Mouse (Mus musculus) lung, embryonic 14.5 days (tissue): Measurements from ENCODE around the gene Cdkl5. TPM values are rescaled to one million over a fixed set of nuclear protein-coding genes. Genes with fewer than 3 reads are reported as not detected.

ENCODE experiments used
- ATAC-seq: fragments of 200-750 bp; cut with Nextera tagmentation; 2 replicates; pipeline ENCODE4 v1.8.0; 2017; ENCODE audit warnings: mild to moderate bottlenecking, moderate TSS enrichment, moderate library complexity; ENCODE audit not compliant: insufficient read depth
- DNase-seq: peaks from one replicate; pipeline ENCODE4 v3.0.0-alpha.2; 2015
- H3K27ac ChIP-seq: fragments of 300-500 bp; sonication (generic); 2 replicates; pipeline ENCODE4 v1.5.1; 2014; ENCODE audit warnings: low read depth, mild to moderate bottlenecking, moderate library complexity
- H3K27me3 ChIP-seq: fragments of 300-500 bp; sonication (generic); 2 replicates; pipeline ENCODE4 v1.6.1; 2014; ENCODE audit warnings: low read length, control low read depth; ENCODE audit not compliant: insufficient read depth
- H3K36me3 ChIP-seq: fragments of 300-500 bp; sonication (generic); 2 replicates; pipeline ENCODE4 v1.6.1; 2014; ENCODE audit warnings: control low read depth; ENCODE audit not compliant: insufficient read depth
- H3K4me1 ChIP-seq: fragments of 300-500 bp; sonication (generic); 2 replicates; pipeline ENCODE4 v1.6.1; 2014; ENCODE audit warnings: antibody characterized with exemption, control low read depth; ENCODE audit not compliant: insufficient read depth
- H3K4me2 ChIP-seq: fragments of 300-500 bp; sonication (generic); 2 replicates; pipeline ENCODE4 v1.6.1; 2014; ENCODE audit warnings: mild to moderate bottlenecking
- H3K4me3 ChIP-seq: fragments of 300-500 bp; sonication (generic); 2 replicates; pipeline ENCODE4 v1.5.1; 2014; ENCODE audit warnings: low read depth, low read length
- H3K9ac ChIP-seq: fragments of 300-500 bp; sonication (generic); 2 replicates; pipeline ENCODE4 v1.6.1; 2014
- H3K9me3 ChIP-seq: fragments of 300-500 bp; sonication (generic); 2 replicates; pipeline ENCODE4 v1.6.1; 2016; ENCODE audit warnings: low read depth, low read length, control low read depth
- CTCF ChIP-seq: IDR thresholded peaks from 2 replicates; pipeline ENCODE4 v1.5.1; 2016; ENCODE audit warnings: antibody characterized with exemption, low read depth
- WGBS: fragments of 180-500 bp; shearing (Covaris S2); extraction: QIAGEN DNeasy Blood & Tissue Kit; methylation state at CpG from one replicate; pipeline ENCODE4 v1.1.7; 2014; 5-methylcytosine and 5-hydroxymethylcytosine counted together
- polyA plus RNA-seq: library from polyadenylated mRNA; unstranded; fragments of >200 nt; fragmentation: Nextera tagmentation; extraction: Ambion mirVana; gene quantifications from 2 replicates; pipeline ENCODE4 v1.2.1, GENCODE M21; 2014

Gene Cdkl5
- polyA plus RNA-seq, 1 experiment from 2014 or later = 2.1 TPM

DNA sequence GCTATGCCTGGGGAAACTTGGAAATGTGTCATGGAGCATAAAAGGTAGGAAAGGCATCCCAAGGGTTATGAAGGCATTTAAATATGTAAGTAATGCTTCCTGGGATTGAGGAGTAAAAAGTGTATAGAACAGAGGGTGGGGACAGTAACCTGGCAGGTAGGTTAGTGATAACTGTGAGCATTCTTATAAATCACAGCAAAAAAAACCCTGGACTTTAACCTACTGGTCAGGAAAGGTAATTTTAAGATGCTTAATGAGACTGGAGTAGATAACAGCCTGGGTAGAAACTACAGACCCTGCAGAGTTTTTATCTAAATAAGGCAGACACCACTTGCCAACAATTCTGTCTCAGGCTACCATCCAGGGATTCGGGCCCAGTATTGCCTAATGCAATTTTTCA is 245.9 kb downstream of the Cdkl5 start:
- H3K9ac ChIP-seq = no peak overlapping the region
- no peak overlapping the region for H3K27ac ChIP-seq
- DNase-seq (no peak), ATAC-seq (no peak)
- H3K27me3 ChIP-seq = no peaks in the 10 kb centered on the region
- no peak overlapping the region for H3K4me2 ChIP-seq
- 61% methylated on average over 1 of the region's 1 CpGs for WGBS
- H3K4me1 ChIP-seq = no peaks in the 10 kb centered on the region
- no peak for TF ChIP-seq CTCF
- no peaks in the 10 kb centered on the region for H3K36me3 ChIP-seq
- no peaks in the 10 kb centered on the region for H3K9me3 ChIP-seq
- H3K4me3 ChIP-seq = no peak overlapping the region

- no peak for DNase-seq
- H3K4me3 ChIP-seq = no peak overlapping the region
- H3K27me3 ChIP-seq = no peaks in the 10 kb centered on the region
- H3K4me1 ChIP-seq = no peaks in the 10 kb centered on the region
- no peaks in the 10 kb centered on the region for H3K9me3 ChIP-seq
- 72% methylated on average over 1 of the region's 1 CpGs for WGBS
- ATAC-seq = no peak
- TF ChIP-seq CTCF = no peak
- H3K9ac ChIP-seq = no peak overlapping the region
- H3K36me3 ChIP-seq = no peaks in the 10 kb centered on the region
- H3K4me2 ChIP-seq = no peak overlapping the region
- H3K27ac ChIP-seq = no peak overlapping the region
Measured at GRCm38 (mm10) chrX:160745399-160745798, 249.1 kb downstream of the Cdkl5 start.

- TF ChIP-seq CTCF = no peak
- H3K36me3 ChIP-seq = no peaks in the 10 kb centered on the region
- no peak within 1 kb of the TSS for H3K9ac ChIP-seq
- 63% methylated on average over 5 of the region's 5 CpGs for WGBS
- H3K27ac ChIP-seq = no peak within 1 kb of the TSS
- no peaks in the 10 kb centered on the region for H3K27me3 ChIP-seq
- no peak for ATAC-seq
- no peak within 1 kb of the TSS for H3K4me3 ChIP-seq
- DNase-seq = no peak
- no peaks in the 10 kb centered on the region for H3K9me3 ChIP-seq
- H3K4me2 ChIP-seq = no peak within 1 kb of the TSS
- H3K4me1 ChIP-seq = no peaks in the 10 kb centered on the region
Measured at GRCm38 (mm10) chrX:160735650-160736049, 258.9 kb downstream of the Cdkl5 start, which contains the start of gene Ppef1. Gene Ppef1, minus strand, starts transcription at chrX:160735765.

Other genes starting within 250 kb of the Cdkl5 start
- not detected in 2 replicates for gene Rs1, start 226.7 kb downstream of the Cdkl5 start, polyA plus RNA-seq
- gene Gja6, start 87.7 kb downstream of the Cdkl5 start, polyA plus RNA-seq = 0.12 TPM in 1 of 2 replicates, not detected in the other
- gene Scml2, start 122.5 kb upstream of the Cdkl5 start, polyA plus RNA-seq = 5.3 and 7.0 TPM in 2 replicates